Mouse (Mus musculus): ENCODE data around the gene 2900011O08Rik. TPM values are rescaled to one million over a fixed set of nuclear protein-coding genes. Genes with fewer than 3 reads are reported as not detected.
"Not testable (repeated sequence)": the region's sequence is repeated elsewhere in the genome, so short reads cannot be mapped to it uniquely, and the experiment has no call there.

2900011O08Rik gene
- 1.5 and 1.9 TPM in 2 replicates for total RNA-seq (2021)
- long read RNA-seq, partial matches to known transcripts: 0 of 1 reads
- long read RNA-seq, other reads (novel, unspliced or antisense): 0 of 1 reads

DNA sequence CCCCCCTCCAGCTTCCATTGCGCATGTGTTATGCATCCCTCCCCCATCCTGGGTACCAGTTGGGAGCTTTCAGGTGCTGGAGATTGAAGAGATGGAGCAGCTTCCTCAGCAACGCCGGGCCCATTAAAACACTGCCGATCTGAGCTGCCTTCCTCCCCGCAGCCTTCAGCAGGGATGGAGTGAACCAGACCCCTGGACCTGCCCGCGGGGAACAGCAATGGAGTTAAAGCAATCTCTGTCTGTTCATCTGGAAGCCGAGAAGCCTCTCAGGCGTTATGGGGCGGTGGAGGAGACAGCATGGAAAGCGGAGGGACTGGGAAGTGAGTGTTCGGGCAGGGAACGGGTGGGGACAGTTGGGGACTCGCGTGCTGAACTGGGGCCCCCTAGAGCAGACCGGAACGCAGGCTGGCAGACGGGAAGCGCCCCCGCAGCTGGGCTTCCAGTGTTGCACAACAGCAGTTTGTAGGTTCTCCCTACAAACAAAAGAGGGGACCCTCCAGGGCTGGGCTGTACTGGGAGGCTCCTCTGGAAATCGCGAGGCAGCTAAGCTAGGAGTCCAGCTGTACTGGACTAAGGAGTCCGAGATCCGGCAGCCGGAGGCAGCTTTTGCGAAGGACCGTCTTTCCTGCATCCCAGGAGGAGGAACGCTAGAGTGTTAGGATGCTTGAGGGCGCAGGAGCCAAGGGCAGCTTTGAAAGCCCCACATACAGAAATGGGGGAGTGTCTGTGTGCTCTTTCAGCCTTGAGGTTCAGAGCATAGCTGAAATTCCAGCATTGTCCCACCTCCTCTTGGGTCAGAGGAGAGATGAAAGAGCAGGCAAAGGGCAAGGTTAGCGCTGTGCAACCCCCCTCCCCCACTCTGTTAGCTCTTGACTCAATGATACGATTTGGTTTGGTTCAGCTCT is at the start of gene 2900011O08Rik, which contains the start of gene Ifitm7:
2900011O08Rik (plus strand) TSS at position 31 of the 905 bp plus-strand sequence.
Ifitm7 (minus strand) TSS at position 315 of the 905 bp plus-strand sequence.
- peak; percentile 2 for DNase-seq

DNA sequence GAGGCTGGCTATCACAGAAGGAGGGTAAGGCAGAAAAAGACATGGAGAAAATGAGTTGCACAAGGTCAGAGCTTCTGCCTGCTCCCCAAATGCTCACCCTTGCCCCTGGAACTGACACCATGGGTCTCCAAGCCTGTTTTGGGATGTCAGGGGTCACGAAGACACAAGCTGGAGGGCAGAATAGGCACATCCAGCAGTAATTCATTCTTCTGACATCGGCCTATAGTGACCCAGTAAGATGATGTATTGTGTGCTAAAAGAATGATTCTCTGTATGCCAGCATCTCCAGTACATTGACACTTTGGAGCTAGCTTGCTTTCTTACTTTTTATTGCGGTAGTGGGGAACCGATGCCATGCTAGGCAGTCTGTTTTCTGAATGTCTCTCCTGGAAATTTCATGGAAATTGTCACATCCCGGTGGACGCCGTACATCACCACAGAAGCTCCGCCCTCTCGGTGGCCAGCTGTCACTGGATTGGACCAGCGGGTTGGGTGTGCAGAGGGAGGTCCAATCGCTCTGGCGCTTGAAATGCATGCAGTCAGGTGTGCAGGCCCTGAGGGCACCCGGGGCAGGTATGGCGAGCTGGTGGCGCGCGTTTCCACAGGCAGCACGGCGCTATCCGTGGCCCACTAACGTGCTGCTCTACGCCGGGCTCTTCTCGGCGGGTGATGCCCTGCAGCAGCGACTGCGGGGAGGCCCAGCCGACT is 46.1 kb upstream of the 2900011O08Rik start:
- peak; percentile 68 for DNase-seq

DNA sequence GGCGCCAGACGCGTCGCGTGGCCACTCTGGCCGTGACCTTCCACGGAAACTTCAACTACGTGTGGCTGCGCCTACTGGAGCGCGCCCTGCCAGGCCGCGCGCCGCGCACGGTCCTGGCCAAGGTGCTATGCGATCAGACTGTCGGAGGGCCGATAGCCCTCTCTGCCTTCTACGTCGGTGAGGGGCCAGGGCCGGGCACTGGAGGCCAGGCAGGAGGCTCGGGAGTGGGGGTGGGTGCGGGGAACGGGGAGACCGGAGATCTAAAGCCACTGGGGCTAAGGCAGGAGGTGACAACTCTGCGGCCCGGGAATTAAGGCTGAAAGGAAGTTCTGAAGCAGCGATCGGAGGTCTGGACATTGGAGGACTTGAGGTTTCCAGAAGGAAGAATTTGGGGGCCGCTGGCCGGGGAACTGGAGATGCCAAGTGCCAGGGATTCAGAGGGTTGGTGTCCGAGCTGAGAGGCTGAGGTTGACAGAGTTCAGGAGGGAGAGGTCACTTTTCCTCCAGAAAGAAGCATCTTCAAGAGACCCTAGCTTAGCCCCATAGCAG is 45.5 kb upstream of the 2900011O08Rik start:
- DNase-seq: no peak

DNA sequence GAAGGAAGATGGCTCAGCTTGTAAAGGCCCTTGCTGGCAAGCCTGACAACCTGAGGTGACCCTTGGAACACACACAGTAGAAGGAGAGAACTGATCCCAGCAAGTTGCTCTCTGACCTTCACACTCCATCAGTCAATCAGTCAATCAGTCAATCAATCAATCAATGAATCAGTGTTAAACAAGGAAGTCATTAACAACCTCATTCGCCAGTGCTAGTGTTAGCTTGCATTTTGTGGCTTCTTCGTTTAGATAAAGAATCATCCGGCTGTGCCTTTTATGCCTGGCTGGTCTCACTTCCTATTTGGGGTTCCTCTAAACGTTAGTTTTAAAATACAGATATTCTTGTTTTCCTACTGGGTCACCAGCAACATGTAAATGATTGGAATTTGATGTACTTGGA is 42.2 kb upstream of the 2900011O08Rik start:
- DNase-seq: no peak

DNA sequence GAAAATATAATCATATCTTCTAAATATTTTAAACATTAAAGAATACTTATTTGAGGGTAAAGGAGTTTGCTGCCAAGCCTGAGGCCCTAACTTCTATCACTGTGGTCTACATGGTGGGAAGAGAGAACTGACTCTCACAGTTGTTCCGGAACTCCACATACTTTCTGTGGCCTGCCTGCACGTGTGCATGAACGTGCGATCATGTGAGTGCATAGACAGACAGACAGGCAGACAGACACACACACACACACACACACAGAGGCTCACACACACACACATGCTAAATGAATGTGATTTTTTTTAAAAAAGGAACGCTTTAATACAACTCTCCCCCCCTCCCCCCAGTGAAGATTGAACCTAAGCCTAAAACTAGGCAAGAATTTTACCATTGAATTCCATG is 41.7 kb upstream of the 2900011O08Rik start:
- no peak for DNase-seq

DNA sequence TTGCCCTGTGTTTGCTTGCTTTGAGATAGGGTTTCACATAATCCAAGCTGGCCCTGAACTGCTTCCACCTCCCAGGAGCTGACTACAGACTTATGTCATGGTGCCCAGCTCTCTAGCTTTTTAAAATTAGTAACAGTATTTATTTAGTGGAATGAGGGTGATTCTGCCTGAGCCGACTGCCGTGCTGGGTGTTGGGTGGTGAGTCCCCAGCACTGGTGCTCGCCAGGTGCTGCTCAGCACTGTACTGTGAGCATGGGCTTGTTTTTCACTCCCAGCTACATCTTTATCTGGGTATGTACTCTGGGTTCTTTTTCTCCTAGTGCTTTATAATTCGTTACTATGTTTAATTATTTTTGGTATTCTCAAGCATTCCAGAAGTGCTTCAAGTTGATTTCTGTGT is 41.3 kb upstream of the 2900011O08Rik start:
- DNase-seq: no peak

DNA sequence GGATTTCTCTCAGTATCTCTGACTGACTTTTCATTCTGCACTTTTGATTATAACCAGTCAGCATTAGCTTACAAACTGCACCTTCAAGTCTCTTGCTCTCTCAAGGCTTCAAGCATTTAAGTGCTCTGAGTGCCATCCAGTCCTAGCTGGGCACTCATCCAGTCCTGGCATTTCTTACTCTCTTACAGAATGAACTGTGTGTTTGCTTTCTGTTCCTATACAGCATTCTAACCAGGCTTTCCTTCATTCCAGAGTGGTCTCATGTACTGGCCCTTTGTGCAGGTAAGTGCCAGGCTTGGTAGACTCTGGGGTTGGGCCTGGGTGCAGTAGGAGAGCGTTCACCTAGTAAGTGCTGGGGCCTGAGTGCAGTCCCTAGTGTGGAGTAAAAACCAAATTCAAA is 40.1 kb upstream of the 2900011O08Rik start:
- DNase-seq: no peak

DNA sequence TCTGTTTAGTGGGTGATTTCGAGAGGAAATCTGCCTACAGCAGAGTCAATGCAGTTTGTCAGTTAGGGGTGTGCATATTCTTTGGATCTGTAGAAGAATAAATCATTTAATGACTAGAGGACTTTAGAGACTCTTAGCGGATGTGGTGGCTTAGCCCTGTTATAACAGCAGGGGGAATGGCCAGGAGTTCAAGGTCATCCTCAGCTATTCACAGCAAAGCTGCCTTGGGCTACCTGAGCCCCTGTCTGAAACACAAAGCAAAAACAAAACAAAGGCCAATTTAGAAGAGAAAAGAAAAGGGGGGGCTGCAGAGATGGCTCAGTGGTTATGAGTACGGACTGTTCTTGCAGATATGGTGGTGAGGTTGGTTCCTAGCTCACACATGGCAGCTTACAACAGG is 35.2 kb upstream of the 2900011O08Rik start:
- no peak for DNase-seq

DNA sequence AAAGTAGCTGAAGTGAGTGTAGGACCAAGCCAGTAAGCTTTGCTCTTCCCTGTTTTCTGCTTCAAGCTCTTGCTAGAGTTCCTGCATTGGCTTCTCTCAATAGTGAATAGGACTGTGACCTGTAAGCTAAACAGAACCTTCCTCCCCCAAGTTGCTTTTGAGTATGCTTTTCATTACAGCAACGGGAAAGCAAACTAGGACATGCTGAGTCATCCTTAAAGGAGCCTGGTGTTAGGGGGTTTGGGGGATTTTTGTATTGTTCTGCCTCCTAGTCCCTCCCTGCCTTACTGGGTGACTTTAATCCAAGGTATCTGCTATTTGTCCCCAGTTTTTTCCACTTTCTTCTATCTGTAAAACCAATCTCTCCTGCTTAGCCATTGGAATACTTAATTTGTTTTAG is 24.4 kb upstream of the 2900011O08Rik start:
- DNase-seq: no peak

DNA sequence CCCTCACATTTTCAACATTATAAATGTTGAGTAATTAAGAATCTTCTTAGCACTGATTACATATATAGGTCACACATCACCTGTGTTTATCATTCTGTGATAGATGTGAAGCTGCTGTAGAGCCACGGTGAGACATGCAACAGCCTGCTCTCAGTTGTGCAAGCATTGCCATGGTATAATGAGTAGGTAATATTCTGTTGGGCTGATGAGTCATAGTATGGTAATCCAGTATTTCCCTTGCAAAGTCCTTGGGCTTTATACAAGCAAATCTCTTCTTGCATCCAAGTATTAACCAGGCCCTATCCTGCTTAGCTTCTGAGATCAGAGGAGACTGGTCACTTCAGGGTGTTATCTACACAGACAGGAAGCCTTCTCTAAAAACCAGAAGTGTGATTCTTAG is 17.3 kb upstream of the 2900011O08Rik start:
- DNase-seq: no peak

DNA sequence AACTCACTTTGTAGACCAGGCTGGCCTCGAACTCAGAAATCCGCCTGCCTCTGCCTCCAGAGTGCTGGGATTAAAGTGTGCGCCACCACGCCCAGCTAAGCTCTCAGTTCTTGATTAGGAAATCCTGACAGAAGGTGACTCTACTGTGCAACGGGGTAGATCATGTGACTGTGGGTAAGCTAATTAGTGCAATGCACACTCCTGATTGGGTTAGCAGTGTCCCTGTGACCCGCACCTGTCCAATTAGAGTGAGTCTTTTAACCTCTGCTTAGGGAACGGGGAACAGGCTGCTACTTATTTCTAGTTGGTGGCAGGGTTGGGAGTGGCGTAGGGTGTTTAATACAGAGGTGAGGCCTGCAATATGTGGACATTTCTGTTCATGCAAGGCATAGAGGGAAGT is 14.4 kb upstream of the 2900011O08Rik start:
- no peak for DNase-seq

DNA sequence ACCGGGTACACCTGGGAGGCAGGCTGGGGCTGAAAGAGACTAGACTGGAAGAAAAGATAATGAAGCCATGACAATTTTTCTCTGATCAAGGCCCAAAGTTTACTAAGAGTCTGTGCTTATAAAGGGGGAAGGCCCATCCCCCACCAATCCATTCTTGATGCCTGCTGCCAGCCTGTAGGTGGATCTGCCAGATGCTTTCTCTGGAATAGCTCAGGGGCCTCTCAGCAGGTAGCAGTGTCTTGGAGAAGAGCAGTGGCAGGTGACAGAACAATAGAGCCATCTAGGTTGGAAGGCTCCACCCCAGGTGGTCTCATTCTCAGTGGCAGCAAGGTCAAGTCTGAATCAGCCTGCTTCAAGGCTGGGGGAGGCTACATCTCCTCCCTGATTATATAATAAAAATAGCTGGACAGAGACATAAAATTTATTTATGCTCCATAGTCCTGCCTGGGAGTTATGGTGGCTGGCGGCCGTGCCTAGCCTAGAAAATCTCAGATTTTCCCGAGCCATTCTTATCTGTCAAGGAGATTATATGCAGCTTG is 10.0 kb upstream of the 2900011O08Rik start:
- not testable (repeated sequence) for DNase-seq

DNA sequence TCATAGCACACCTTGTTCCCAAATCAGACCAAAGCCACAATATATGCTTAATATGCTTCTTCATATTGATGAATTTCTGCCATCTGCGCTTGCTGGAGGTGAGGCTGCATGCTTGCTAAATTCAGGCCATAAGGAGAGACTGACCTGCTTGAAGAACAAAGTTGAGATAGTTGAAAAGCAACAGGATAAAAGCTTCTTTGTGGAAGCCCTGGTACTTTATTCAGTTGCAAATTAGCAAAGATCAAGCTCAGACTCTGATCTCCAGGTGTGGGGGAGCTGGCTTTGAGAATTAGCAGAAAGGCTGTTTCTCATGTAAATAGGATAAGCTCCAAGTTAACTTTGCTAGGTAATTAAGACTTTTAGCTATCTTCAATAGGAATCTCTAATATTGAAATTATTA is 9.4 kb upstream of the 2900011O08Rik start:
- not testable (repeated sequence) for DNase-seq

DNA sequence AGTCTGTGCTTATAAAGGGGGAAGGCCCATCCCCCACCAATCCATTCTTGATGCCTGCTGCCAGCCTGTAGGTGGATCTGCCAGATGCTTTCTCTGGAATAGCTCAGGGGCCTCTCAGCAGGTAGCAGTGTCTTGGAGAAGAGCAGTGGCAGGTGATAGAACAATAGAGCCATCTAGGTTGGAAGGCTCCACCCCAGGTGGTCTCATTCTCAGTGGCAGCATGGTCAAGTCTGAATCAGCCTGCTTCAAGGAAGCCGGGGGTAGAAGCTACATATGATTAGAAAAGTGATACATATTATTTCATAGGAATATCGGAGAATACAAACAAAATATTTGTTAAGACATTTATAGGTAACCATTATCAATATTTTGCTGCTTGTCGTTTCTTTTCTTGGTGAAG is 4.7 kb upstream of the 2900011O08Rik start:
- not testable (repeated sequence) for DNase-seq

DNA sequence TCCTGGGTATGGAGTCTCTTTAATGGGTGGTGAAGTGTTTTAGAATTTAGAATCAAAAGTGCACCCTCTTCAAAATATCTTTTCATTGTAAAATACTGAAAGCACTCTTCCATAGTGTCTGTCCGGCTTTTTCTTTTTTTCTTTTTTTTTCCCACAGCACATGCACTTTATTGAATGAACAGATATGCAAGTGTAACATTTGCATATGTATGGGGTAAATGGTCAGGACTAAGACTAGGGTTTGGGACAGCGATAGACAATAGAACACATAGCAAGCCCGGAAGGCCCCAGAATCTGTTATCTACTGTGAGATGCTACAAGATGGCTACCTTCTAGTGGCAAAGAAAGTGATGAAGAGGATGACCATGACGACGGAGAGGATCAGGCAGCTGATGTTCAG is 3.2 kb upstream of the 2900011O08Rik start:
- DNase-seq: no peak

DNA sequence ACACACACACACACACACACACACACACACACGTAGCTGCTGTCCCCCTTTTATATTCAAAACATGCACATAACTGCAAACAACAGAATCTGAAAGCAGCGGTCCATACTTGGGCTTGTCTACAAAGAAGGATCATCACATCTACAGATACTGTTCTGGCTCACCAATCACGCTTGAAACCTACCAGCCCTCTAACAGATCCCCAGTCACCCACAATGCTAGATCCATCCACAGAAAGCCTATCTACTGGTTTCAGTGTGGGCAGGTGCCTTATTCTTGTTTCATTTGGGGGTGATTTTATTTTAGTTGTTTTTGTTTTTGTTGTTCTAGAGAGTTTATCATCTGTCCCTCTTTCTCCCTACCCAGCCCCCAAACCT is 219 bp upstream of the 2900011O08Rik start:
- DNase-seq: no peak

DNA sequence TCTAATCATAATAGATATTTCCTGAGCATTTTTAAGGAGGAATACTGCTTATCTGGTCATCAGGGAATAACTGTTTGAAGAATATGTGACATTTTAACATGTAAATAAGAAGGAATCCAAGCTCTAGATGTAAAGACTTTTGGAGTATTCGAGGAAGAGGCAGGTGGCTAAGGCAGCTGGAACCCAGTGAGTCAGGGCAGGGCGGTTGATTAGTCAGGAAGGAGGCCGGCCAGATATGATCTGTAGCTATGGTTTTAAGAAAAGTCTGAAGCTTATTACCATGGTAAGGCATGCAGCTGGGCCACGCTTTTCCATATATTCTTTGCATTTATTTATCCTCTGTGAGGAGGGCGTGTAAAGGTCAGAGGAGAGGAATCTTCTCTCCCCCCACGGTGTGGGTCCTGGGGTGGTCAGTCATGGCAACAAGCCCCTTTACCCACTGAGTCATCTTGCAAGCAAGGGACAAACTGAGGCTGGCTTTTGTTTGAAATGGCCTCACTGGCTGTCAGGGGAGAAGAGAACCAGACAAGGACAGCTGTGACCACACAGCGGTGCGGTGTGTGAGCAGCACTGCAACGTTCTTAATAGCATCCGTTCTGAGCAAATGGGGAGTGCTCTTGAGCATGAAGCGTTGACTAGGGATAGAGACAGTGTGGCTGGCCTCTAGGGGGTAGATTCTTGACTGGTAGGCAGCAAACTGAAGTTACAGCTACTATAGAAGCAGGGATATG is 6.3 kb downstream of the 2900011O08Rik start:
- no peak for DNase-seq

DNA sequence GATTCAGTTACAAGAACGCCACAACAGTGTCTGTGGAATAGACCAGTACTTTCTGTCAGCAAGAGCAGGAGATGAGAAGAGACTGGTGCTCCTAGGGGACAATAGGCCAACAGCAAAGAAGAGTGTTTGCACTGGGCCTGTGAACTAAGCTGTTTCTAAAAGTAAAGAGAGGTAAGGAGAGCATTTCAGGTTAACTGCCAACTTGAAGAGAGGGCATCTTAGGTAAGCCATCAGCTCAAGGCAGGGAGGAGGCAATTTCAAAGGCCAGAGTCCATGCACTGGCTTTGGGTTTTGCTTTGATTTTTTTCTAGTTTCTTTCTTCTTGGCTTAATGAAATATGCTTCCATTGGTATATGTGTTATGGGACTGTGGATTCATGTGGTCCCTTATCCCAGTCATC is 7.7 kb downstream of the 2900011O08Rik start:
- no peak for DNase-seq

DNA sequence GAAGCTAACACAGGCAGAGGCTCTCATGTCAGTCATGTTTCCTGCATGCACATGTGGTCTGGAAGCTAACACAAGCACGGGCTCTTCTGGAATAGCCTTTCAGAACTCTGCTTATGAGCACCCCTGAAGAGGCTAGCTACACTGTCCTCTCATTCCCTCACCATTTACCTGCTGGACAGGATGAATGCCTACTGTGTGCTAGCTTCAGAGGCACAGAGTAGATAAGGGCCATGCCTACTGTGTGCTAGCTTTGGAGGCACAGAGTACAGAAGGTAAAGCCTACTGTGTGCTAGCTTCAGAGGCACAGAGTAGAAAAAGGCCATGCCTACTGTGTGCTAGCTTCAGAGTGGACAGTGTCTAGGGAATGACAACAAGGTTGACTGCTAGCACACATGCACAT is 8.1 kb downstream of the 2900011O08Rik start:
- DNase-seq: no peak

DNA sequence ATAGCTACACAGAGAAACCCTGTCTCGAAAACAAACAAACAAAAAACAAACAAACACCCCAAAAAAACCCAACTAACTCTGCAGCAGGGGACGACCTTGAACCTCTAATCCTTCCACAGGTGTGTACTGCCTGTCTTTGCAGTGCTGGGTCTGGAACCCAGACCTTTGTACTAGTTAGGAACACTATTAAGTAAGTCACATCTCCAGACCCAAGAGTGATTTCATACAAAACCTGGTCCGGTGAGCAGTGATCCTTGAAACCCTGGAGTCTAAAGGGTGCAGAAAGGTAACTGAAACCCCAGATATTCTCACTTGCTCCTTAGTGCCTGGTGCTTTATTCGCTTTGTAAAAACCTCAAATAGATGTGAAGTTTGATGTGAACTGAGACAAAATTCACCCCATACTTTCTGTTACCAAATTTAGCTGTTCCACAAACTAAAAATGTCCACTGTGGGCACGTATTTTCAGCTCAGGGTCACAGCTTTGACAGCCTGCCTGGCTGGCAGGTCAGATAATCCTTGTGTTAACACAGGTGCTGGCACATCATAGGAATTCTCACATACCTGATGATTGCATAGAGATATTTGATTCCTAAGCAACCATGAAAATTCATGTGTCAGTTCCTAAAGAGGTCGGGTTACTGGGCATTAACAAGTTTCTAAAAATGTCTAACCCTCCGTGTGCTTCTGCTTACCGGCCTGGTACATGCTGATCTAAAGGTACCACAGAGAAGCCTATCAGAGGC is 17.2 kb downstream of the 2900011O08Rik start:
- DNase-seq: no peak

DNA sequence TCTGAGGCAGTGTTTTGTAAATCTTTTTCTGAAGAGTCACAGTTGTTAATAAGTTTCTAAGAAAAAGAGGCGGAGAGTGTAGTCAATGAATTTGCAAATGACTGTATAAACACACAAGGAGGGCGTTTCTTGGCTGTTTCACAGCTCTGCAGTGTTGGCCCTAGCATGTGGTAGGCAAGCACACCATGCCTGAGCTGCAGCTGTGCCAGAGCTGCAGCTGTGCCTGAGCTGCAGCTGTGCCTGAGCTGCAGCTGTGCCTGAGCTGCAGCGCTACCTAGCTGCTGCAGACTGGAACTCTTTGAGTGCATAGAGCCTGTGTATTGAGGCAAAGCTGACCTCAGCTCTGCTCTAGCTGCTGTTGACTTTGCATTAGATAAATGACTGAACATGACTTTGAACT is 17.8 kb downstream of the 2900011O08Rik start:
- DNase-seq: no peak
